In genomic region chr2:126331794-126332193, GRCm38 (mm10) we compare ENCODE assay signal across 26 mouse cellular contexts.
"Had no signal": no experiment of that assay in that cellular context is flagged by ENCODE, and none has a peak within 500 bp of the region (broad histone marks: within the 10 kb centered on the region; RNA-seq: fewer than 3 reads in every experiment).

No protein-coding gene starts in this region.

- H3K4me1 ChIP-seq: heart, embryonic 13.5 days; heart, embryonic 15.5 days; hindbrain, embryonic 10.5 days; hindbrain, embryonic 12.5 days; limb, embryonic 10.5 days; limb, embryonic 12.5 days; liver, embryonic 13.5 days; liver, embryonic 15.5 days had no signal

- H3K9ac ChIP-seq: heart, embryonic 13.5 days; heart, embryonic 15.5 days; hindbrain, embryonic 12.5 days; hindbrain, embryonic 14.5 days; limb, embryonic 12.5 days; liver, embryonic 13.5 days; liver, embryonic 15.5 days; liver, postnatal 0 days had no signal

- H3K4me2 ChIP-seq: heart, embryonic 11.5 days; heart, embryonic 13.5 days; heart, embryonic 15.5 days; hindbrain, embryonic 12.5 days; hindbrain, embryonic 14.5 days; limb, embryonic 12.5 days; liver, embryonic 11.5 days; liver, embryonic 13.5 days; liver, embryonic 15.5 days had no signal

- H3K4me3 ChIP-seq: gastrocnemius, adult 2 months; heart, adult 2 months; heart, embryonic 13.5 days; heart, embryonic 15.5 days; hindbrain, embryonic 10.5 days; hindbrain, embryonic 12.5 days; left cerebral cortex, adult 2 months; limb, embryonic 10.5 days; limb, embryonic 12.5 days; liver, embryonic 13.5 days; liver, embryonic 15.5 days had no signal

- ATAC-seq: hindbrain, embryonic 16.5 days; intestine, postnatal 0 days; liver, postnatal 0 days had no signal

- DNase-seq: gastrocnemius, adult 2 months; gastrocnemius, postnatal 25 days; heart, adult 2 months; heart, postnatal 4 days; kidney, adult 18-20 months; kidney, adult 8-10 months; kidney, postnatal 10 days; kidney, postnatal 25 days; kidney, postnatal 4 days; layer of hippocampus, adult 9-11 months; liver; liver, embryonic 13.5 days; liver, postnatal 0 days had no signal

- H3K9me3 ChIP-seq: heart, embryonic 13.5 days; heart, embryonic 15.5 days; hindbrain, embryonic 10.5 days; hindbrain, embryonic 12.5 days; limb, embryonic 10.5 days; limb, embryonic 12.5 days; liver, embryonic 13.5 days; liver, embryonic 15.5 days had no signal

- H3K36me3 ChIP-seq: heart, embryonic 13.5 days; heart, embryonic 15.5 days; hindbrain, embryonic 10.5 days; hindbrain, embryonic 12.5 days; limb, embryonic 10.5 days; limb, embryonic 12.5 days; liver, embryonic 13.5 days; liver, embryonic 15.5 days had no signal

- H3K27me3 ChIP-seq: heart, embryonic 13.5 days; heart, embryonic 15.5 days; hindbrain, embryonic 12.5 days; limb, embryonic 12.5 days; liver, embryonic 13.5 days; liver, embryonic 15.5 days had no signal

- H3K27ac ChIP-seq: gastrocnemius, adult 2 months; heart, adult 2 months; heart, embryonic 13.5 days; heart, embryonic 15.5 days; hindbrain, embryonic 10.5 days; hindbrain, embryonic 12.5 days; hindbrain, embryonic 14.5 days; left cerebral cortex, adult 2 months; limb, embryonic 10.5 days; limb, embryonic 12.5 days; liver, embryonic 13.5 days; liver, embryonic 15.5 days had no signal
